Mouse (Mus musculus) large intestine, adult 2 months (tissue): ENCODE data around the gene Lrrc8a. TPM values are rescaled to one million over a fixed set of nuclear protein-coding genes. Genes with fewer than 3 reads are reported as not detected.

Experiments used
- DNase-seq: peaks from one replicate; pipeline ENCODE4 v3.0.0-alpha.2; 2012; ENCODE audit warnings: low read depth, low spot score
- WGBS: fragments of 180-500 bp; shearing (Covaris S2); methylation state at CpG from one replicate; pipeline ENCODE4 v1.1.7; 2018; 5-methylcytosine and 5-hydroxymethylcytosine counted together
- polyA plus RNA-seq: library from polyadenylated mRNA; depleted of rRNA; stranded (reverse); fragments of >200 nt; gene quantifications from 2 replicates; pipeline ENCODE4 v1.2.3, GENCODE M21; 2012

Gene Lrrc8a
- polyA plus RNA-seq, 1 experiment: 19.3 TPM

- 0% methylated on average over 35 of the region's 42 CpGs for WGBS
- no peak for DNase-seq
Observed at GRCm38 (mm10) chr2:30237881-30238280, 366 bp downstream of the Lrrc8a start.

DNA sequence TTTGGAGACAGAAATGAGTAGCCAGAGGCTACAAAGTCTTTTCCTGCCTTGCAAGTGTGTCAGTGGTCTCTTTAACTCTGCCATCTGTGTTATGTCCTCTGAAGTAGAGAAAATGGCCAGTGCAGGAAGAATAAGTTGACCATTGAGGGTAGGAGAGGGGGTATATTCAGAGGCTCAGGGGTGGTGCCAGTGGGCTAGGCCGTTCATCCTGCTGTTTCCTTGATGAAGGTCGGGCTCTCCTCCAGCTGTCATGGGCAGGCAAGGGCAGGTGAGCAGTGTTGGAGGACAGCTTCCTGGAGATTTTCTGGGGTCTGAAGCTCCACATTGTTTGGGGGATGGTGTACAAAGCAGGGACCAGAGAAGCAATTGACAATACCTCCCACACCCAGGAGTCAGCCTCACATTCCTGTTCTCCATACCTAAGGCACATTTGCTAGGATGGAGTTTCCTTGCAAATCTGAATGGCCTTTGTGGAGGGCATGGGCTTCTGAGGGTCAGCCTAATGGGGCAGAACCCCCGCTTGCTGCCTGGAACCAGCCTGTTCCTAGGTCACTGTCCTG, 1.5 kb downstream of the Lrrc8a start:
- DNase-seq: no peak
- 42% methylated on average over 3 of the region's 3 CpGs for WGBS

DNA sequence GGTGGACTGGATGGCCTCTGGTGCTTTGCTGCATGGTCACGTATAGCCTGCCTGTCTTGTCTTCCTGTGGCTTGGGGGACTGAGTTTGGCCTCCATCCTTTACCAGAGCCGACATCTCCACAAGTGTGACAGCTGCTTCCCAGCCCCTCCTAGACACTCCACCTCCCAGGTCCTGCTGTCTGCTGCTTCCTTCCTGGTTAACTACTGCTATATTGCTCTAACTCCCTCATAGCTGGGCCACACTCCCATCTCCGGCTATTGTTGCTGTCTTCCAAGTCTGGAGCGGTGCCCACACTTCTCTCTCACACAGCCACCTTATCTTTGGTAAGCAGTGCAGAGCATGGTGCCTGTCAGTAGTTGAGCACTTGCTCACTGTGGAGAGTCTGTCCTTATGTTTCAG, 2.3 kb downstream of the Lrrc8a start:
- DNase-seq: no peak
- 15% methylated on average over 4 of the region's 4 CpGs for WGBS

- DNase-seq: no peak
- WGBS: 68% methylated on average over 2 of the region's 2 CpGs
Observed at GRCm38 (mm10) chr2:30240267-30240666, 2.8 kb downstream of the Lrrc8a start, which contains the start of gene Gm28035. Gm28035 (plus strand) TSS chr2:30240567.

DNA sequence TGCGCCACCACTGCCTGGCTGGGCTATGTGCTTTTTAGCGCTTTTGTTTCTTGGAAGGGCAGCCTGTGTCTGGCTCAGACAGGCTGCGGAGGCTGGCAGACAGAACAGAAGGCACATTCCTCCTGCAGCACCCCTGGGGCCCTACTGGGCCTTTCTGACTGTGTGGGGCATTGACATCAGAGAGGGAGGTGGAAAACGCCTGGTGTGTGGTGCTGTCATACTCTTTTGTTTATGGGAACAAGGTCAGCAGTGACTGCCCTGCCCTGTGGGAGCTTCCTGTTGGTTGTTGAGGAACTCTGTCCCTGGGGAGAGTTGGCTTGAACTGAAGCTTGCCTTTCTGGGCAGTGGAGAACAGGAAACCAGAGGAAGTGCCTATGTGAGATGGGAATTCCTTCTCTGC, 5.0 kb downstream of the Lrrc8a start:
- WGBS: 30% methylated on average over 4 of the region's 4 CpGs
- DNase-seq: no peak

- WGBS: 80% methylated on average over 4 of the region's 4 CpGs
- DNase-seq: no peak
Observed at GRCm38 (mm10) chr2:30243391-30243790, 5.9 kb downstream of the Lrrc8a start.

DNA sequence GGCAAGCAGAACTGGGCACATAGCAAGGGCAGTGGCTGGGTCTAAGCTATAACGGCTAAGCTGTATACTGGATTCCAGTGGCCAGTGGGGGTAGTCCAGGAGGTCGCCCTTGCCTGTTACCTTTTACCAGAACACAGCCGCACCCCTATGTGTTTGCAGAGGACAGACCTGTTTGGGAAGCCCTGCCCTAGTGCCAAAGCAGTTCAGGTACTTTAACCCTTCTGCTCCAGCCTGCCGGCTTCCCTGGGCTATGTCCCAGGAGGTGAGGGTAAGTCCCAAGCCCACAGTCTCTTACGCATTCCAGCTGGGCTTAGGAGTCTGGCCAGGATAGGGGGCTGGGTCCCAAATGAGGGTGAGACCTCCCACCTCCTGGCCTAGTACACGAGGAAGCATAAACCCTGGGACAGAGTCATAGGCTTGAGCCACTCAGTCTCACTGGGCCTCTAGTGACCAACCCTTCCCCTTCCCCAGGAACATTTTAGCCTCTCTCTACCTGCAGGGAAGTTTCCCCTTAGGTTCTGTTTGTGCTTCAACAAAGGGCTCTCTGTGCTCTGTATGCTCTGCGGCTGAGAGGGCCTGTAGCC, 7.2 kb downstream of the Lrrc8a start:
- no peak for DNase-seq
- WGBS: 18% methylated on average over 7 of the region's 7 CpGs

DNA sequence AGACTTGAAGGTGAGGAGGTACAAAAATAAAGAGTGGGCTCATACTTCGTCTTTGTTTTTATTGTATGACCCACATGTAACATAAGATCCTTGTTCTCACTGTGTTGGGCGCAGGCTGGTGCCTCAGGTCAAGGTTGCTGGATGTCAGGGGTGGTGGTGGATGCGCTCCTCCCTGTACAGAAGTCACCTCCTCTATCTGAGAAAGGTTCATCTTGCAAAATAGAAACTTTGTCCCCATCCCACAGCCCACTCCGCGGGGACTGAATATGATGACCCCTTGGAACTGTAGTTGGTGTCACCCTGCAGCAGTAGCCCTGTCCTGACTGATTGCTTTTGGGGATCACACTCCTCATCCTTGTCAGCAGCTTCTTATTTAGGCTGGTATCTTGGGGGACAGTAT, 9.5 kb downstream of the Lrrc8a start:
- 92% methylated on average over 5 of the region's 5 CpGs for WGBS
- no peak for DNase-seq

- DNase-seq: no peak
- WGBS: 64% methylated on average over 4 of the region's 4 CpGs
Observed at GRCm38 (mm10) chr2:30247681-30248080, 10.2 kb downstream of the Lrrc8a start.

DNA sequence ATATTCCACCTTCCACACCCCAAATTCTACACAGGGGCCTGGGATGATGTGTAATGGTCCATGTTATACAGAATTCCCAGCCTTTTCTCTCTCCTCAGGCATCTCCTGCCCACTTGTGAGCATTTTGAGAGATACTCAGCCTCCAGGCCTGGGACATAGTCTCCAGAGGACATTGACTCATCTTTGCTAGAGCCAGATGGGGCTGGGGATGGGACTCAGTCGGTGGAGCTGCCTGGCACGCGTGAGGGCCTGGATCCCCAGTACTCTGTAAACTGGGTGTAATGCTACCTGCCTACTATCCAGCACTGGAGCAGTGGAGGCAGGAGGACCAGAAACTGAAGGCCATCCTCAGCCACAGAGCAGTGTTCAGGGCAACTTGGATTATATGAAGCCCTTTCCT, 11.7 kb downstream of the Lrrc8a start:
- 85% methylated on average over 3 of the region's 3 CpGs for WGBS
- no peak for DNase-seq

GRCm38 (mm10) chr2:30250166-30251128, 12.9 kb downstream of the Lrrc8a start:
- 54% methylated on average over 10 of the region's 10 CpGs for WGBS

DNA sequence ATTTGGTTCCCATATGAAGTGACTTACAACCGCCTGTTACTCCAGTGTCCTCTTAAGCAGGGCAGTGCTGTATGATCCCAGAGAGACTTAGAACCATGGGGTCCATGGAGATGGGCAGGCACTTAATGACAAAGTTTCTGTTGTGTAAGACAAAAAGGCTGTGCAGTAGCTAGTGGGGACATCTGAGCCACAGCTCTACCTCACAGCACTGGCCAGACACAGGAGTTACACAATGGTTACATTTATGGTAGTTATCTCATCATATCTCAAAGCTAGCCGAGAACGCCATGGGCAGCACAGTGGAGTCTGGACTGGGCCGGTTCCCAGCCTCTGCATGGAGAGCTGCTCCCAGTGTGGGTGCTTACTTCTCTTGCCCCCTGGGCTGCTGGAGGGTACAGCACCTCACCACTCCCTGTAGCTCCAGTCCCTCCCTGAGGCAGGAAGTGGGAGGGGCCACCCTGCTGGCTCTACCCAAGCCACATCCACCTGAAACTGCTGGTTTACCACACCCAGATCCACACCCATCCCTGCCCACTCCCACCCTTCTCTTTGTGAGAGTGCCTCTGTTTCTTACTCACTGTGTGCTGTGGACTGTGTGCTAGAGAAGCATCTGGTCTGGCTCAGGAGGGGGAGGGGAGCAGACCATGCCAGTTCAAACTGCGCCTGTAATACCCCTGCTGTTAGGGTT, 14.0 kb downstream of the Lrrc8a start:
- no peak for DNase-seq
- 31% methylated on average over 5 of the region's 5 CpGs for WGBS

More at GRCm38 (mm10) chr2:30250166-30251128, 12.9 kb downstream of the Lrrc8a start:
- no peak for DNase-seq

GRCm38 (mm10) chr2:30252521-30252920, 15.0 kb downstream of the Lrrc8a start:
- DNase-seq: no peak
- WGBS: 64% methylated on average over 3 of the region's 3 CpGs

- no peak for DNase-seq
- 60% methylated on average over 5 of the region's 5 CpGs for WGBS
Observed at GRCm38 (mm10) chr2:30253809-30254208, 16.3 kb downstream of the Lrrc8a start.

DNA sequence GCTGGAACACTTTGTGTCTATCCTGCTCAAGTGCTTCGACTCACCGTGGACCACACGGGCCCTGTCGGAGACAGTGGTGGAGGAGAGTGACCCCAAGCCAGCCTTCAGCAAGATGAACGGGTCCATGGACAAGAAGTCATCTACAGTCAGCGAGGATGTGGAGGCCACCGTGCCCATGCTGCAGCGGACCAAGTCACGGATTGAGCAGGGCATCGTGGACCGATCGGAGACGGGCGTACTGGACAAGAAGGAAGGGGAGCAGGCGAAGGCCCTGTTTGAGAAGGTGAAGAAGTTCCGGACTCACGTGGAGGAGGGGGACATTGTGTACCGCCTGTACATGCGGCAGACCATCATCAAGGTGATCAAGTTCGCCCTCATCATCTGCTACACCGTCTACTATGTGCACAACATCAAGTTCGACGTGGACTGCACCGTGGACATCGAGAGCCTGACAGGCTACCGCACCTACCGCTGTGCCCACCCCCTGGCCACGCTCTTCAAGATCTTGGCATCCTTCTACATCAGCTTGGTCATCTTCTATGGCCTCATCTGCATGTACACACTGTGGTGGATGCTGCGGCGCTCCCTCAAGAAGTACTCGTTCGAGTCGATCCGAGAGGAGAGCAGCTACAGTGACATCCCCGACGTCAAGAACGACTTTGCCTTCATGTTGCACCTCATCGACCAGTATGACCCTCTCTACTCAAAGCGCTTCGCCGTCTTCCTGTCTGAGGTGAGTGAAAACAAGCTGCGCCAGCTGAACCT, 18.3 kb downstream of the Lrrc8a start:
- WGBS: 97% methylated on average over 42 of the region's 42 CpGs
- DNase-seq: no peak

GRCm38 (mm10) chr2:30256616-30257350, 19.3 kb downstream of the Lrrc8a start:
- 95% methylated on average over 30 of the region's 30 CpGs for WGBS
- DNase-seq: no peak

DNA sequence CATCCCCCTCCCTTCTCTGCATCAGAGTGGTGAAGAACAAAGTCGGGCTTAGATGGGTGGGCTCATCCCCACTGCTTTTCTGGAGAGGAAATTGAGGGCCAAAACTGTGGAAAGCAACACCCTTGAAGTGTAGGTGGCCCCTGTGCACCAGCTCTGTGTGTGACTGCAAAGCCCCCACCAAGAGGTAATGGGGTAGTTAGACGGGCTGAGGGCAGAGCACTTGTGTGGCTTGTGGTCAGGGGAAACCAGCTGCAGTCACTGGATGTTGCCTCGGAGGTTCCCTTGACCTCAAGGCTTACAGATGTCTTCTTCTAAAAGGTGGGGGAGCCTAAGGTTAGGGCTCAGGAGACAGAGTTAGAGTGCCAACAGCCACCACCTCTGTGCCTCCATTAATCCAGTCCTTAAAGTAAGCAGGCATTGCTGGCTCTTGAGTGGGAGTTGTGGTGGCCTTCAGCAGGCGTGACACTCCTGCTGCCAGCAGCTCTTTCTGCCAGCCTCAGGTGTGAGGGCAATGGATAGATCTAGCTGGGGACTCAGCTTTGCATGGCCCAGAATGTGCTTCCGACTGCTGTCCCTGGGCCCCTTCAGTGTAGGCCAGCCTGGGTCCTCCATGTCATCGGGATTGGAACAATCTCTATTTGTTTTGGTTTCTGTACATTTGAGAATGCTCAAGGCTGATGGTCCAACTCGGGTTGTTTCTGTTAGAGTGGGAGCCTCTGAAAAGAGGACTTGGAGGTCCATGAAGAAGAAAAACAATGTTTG, 20.4 kb downstream of the Lrrc8a start:
- 67% methylated on average over 7 of the region's 7 CpGs for WGBS
- no peak for DNase-seq

DNA sequence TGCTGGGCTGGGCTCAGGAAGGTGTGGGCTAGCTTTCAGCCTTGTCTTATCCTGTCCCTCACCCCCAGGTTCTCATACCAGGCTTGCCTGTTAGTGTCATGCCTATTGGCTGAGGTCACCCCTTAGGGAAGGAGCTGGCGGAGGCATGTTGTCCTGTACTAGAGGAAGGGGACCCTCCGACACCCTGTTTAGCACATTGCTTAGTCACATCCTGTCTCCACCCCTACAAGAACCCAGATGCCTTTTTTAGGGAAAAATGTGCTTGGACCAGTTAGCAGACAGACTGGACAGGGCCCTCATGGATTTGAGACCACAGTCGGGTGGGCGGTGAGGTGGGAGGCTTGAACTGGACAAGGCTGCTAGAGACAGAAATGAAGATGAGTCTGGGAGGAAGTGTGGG, 21.1 kb downstream of the Lrrc8a start:
- WGBS: 74% methylated on average over 4 of the region's 4 CpGs
- no peak for DNase-seq
